Mouse (Mus musculus) gastrocnemius, postnatal 36 days (tissue): Measurements from ENCODE around the gene Parp16. TPM values are rescaled to one million over a fixed set of nuclear protein-coding genes. Genes with fewer than 3 reads are reported as not detected.
"Not testable (repeated sequence)": the region's sequence is repeated elsewhere in the genome, so short reads cannot be mapped to it uniquely, and the experiment has no call there.

Experiments used
- DNase-seq, 2 experiments: peaks; one replicate each; pipeline ENCODE4 v3.0.0; 2022
- intact Hi-C: fragments of 180-260 bp; cut with DNase I; formaldehyde crosslinking; loops from one replicate; pipeline ENCODE4 v1.15.1; 2025
- total RNA-seq, 2 experiments: library from RNA; stranded (reverse); gene quantifications; 2 replicates each; pipeline ENCODE4 v1.2.3; 2021

Gene Parp16
- total RNA-seq, 2 experiments from 2014 or later, result 3.4 to 4.0 TPM

- DNase-seq, result no peak
- intact Hi-C loops, result no loop called here
Observed at GRCm38 (mm10) chr9:65205049-65205815, 10.1 kb downstream of the Parp16 start.

DNA sequence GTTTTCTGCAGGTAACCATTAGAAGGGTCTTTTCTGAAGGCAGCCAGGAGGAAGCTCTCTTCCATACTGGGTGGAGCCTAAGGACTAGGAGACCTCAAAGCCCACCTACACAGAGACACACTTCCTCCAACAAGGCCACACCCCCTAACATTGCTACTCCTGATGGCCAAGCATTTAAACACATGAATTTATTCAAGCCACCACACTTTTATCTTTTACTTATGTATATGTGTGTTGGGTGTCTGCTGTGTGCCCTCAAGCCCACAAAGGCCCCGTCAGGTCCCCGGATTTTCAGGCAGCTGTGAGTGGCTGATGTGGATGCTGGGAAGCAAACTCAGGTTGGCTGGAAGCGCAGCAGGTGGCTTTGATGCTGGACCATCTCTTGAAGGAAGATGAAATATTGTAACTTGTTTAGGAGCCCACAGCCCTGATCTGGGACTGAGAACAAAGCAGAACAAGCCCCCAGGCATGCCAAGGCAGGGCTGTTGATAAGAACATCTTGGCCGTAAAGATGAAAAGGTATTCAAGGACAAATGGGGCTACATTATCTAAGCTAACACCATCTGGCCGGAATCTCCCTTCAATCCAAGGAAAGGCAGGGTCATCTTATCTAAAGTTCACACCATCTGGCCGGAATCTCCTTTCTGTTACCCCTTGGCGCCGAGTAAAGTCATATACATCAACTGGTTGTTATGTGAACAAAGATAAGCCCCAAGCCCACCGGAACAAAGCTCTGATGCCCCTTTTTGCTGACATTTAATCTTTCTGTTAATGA, 12.1 kb downstream of the Parp16 start:
- intact Hi-C loops, result not testable (repeated sequence)

GRCm38 (mm10) chr9:65208293-65209179, 13.4 kb downstream of the Parp16 start:
- no peak for DNase-seq
- intact Hi-C loops, result no loop called here

More for the DNA sequence above, 12.1 kb downstream of the Parp16 start:
- DNase-seq, result not testable (repeated sequence)

- no peak for DNase-seq
- intact Hi-C loops, result no loop called here
Observed at GRCm38 (mm10) chr9:65211598-65211997, 16.4 kb downstream of the Parp16 start.

DNA sequence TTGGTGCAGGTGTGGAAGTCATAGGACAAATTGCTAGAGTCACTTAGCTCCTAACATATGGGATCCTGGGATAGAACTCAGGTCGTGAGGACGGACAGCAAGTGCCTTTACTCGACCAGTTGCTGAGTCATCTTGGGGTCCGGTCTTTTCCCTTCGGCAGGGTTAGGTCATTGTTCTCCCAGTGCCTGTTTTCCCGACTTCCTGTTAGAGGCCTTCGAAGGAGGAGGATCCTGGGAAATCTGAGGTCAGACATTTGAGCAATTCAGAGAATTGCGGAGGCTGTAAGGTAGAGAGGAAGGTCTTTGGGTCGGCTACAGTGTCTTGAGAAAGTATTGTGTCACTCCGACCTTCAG, 19.2 kb downstream of the Parp16 start:
- intact Hi-C loops, result no loop called here
- DNase-seq, result no peak

GRCm38 (mm10) chr9:65214778-65215493, 19.8 kb downstream of the Parp16 start:
- peak; percentile 88 to 93 for DNase-seq
- intact Hi-C loops, result no loop called here

GRCm38 (mm10) chr9:65215494-65216126, 20.5 kb downstream of the Parp16 start:
- no peak for DNase-seq
- intact Hi-C loops, result no loop called here

DNA sequence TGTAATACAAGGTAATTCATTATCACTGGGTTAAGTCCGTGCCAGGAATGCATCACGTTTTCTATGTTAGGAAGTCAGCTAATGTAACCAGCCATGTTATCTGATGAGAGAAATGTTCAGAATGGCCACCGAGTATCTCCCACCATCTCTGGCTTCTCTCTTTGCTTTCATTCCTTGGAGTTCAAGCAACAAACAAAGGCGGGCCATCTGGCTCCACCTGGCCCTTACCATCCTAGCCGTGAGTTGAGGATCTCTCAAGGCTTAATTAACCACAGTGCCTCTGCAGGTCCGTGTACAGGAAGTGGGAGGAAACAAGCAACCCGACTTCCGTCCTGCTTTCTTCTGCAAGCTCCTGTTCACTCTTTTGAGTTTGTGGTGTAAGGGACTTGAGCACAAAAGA, 21.8 kb downstream of the Parp16 start:
- intact Hi-C loops, result no loop called here
- no peak for DNase-seq

- DNase-seq, result peak in 1 of 2 experiments; percentile 31
Observed at GRCm38 (mm10) chr9:65217661-65218060, 22.5 kb downstream of the Parp16 start.

GRCm38 (mm10) chr9:65218916-65219315, 23.8 kb downstream of the Parp16 start:
- no peak for DNase-seq
- intact Hi-C loops, result no loop called here

More at GRCm38 (mm10) chr9:65217661-65218060, 22.5 kb downstream of the Parp16 start:
- intact Hi-C loops, result no loop called here

GRCm38 (mm10) chr9:65220398-65220797, 25.2 kb downstream of the Parp16 start:
- intact Hi-C loops, DNase-seq: not testable (repeated sequence)

DNA sequence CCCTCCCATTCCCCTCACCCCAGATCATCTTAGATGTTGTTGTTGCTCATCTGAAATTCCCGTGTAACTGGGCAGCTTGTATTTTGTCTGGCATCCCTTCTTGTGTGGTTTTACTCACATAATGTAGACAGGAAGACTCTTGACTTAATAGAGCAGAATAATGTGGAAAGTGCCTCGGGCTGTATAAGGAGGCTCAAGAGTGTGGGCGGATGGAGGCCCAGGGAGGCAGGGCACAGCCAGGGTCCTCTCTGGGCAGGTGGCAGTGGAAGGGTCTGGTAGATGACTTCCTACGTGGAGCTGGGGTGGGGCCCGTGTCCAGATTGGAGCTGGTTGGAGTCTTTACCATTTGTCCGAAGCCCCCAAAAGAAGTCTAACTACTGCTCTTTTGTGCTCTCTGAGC, 28.8 kb downstream of the Parp16 start:
- intact Hi-C loops, result no loop called here
- DNase-seq, result no peak

GRCm38 (mm10) chr9:65225795-65226194, 30.6 kb downstream of the Parp16 start:
- DNase-seq, result no peak
- intact Hi-C loops, result loop anchor here (1.0 kb wide), 1 partner anchor 57 kb away; no protein-coding TSS in a partner anchor

DNA sequence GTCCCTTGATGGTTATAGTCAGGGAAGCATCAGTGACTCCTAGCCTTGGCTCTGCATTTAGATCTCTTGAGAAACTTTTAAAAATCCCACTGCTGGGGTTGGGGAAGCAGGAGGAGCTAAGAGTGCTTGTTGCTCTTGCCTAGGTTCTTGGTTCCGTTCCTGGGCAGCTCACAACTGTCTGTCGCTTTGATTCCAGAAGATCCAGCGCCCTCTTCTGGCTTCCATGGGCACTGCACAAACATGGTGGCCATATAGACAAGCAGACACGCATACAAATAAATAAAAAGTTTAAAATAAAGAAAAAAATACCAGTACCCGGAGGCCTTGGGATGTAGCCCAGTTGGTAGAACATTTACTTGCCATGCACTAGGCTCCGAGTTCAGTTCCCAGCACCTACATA, 35.1 kb downstream of the Parp16 start:
- intact Hi-C loops, result loop anchor here (10.0 kb wide), 1 partner anchor 205 kb away; the partner anchor contains the start of gene Mtfmt
- no peak for DNase-seq

- intact Hi-C loops, result loop anchor here (10.0 kb wide), 1 partner anchor 204 kb away; the partner anchor contains the start of gene Mtfmt
Observed at GRCm38 (mm10) chr9:65231284-65231683, 36.1 kb downstream of the Parp16 start.

DNA sequence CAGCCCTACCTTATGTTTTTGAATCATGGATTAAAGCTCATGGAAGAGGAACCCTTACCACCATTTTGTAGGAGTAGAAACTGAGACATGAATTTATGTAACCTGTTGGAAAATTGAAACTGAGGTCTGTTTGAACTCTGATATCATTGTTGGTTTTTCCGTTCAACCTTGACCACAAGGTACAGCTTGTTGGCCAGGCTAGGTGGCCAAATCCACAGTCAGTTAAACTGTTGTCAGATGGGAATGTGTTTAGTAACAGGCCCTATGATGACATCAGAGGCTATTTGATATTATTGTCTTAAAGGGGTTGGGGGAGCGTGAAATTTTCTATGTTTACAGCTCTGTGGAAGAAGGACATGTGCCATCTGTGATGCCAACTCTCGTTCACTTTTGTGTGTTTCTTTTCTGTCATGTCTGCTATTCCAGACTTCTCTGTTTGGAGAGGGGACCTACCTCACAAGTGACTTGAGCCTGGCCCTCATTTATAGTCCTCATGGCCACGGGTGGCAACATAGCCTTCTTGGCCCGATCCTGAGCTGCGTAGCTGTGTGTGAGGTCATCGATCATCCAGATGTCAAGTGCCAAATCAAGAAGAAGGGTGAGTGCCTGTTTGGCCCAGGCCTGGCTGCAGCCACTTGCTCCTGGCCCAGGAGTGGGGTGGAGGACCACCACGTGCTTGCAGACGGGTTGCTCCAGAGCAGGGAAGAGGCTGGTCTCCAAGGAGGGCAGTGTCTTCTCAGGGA, 38.3 kb downstream of the Parp16 start:
- intact Hi-C loops, result loop anchor here (10.0 kb wide), 1 partner anchor 201 kb away; the partner anchor contains the start of gene Mtfmt
- no peak for DNase-seq

More at GRCm38 (mm10) chr9:65231284-65231683, 36.1 kb downstream of the Parp16 start:
- DNase-seq, result no peak

DNA sequence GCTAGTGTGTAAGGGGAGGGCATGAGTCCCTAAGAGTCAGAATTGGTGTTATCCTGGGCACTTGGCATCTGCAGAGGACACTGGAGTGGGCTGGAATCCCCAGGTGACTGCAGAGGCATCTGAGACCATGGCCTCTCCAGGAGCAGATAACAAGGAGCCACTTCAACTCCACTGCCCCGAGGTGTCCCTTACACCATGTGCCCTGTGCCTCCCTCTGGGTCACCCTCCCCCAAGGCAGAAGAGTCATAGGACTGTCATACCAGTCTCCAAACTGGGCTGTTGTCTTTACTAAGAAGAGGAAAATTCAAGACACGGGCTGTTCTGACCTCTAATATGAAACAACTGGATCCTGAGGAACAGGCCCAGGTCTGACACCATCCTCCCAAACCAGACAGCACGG, 39.6 kb downstream of the Parp16 start:
- intact Hi-C loops, result loop anchor here (10.0 kb wide), 1 partner anchor 200 kb away; the partner anchor contains the start of gene Mtfmt
- no peak for DNase-seq

DNA sequence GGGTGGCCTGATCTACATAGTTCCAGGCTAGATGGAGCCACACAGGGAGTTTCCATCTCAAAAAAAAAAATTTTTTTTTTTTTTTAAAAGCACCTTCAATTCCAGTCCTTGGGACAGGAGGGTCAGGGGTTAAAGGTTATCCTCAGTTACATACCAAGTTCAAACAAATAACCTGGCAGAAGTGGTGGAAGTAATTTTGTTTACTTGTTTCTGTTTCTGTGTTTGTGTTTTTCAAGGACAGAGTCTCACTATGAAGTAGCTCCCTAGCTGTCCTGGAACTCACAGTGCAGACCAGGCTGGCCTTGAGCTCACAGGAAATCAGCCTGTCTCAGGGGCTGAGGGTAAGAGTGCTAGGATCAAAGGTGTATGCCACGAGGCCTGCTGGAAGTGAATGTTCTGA, 40.4 kb downstream of the Parp16 start:
- no peak for DNase-seq
- intact Hi-C loops, result loop anchor here (10.0 kb wide), 1 partner anchor 199 kb away; the partner anchor contains the start of gene Mtfmt
